Mouse (Mus musculus) liver, embryonic 14.5 days (tissue): Measurements from ENCODE around the gene Arhgap9. TPM values are rescaled to one million over a fixed set of nuclear protein-coding genes. Genes with fewer than 3 reads are reported as not detected.

Experiments used
- ATAC-seq: fragments of 200-750 bp; cut with Nextera tagmentation; 2 replicates; pipeline ENCODE4 v1.8.0; 2017; ENCODE audit warnings: moderate number of reproducible peaks, mild to moderate bottlenecking, moderate library complexity; ENCODE audit not compliant: insufficient read depth
- DNase-seq, 3 experiments: peaks; one replicate each; pipeline ENCODE4 v3.0.0-alpha.2; 2012 to 2013; ENCODE audit warnings: low read depth in 3 of 3, low spot score in 3 of 3
- H3K27ac ChIP-seq: fragments of 300-500 bp; sonication (generic); 2 replicates; pipeline ENCODE4 v1.5.1; 2014; ENCODE audit warnings: moderate library complexity, mild to moderate bottlenecking, control low read depth, inconsistent platforms
- H3K27me3 ChIP-seq: fragments of 300-500 bp; sonication (generic); 2 replicates; pipeline ENCODE4 v1.6.1; 2014; ENCODE audit warnings: mild to moderate bottlenecking, low read length, moderate library complexity; ENCODE audit not compliant: control insufficient read depth, insufficient read depth
- H3K36me3 ChIP-seq: fragments of 300-500 bp; sonication (generic); replicated peaks from 2 replicates; pipeline ENCODE4 v1.6.1; 2014; ENCODE audit warnings: low read depth; ENCODE audit not compliant: control insufficient read depth, insufficient read depth
- H3K4me1 ChIP-seq, 2 experiments: fragments of 200-500 bp in 1 of 2; fragments of 300-500 bp in 1 of 2; sonication (generic) in 1 of 2; replicated peaks; 2 replicates each; pipeline ENCODE4 v1.6.1; 2012 to 2014; ENCODE audit warnings: antibody characterized with exemption in 1 of 2, inconsistent platforms in 1 of 2, low read length in 1 of 2; ENCODE audit not compliant: control insufficient read depth in 2 of 2, insufficient read depth in 2 of 2
- H3K4me2 ChIP-seq: fragments of 300-500 bp; sonication (generic); 2 replicates; pipeline ENCODE4 v1.6.1; 2014; ENCODE audit warnings: low read depth, mild to moderate bottlenecking, control low read depth, moderate library complexity
- H3K4me3 ChIP-seq, 2 experiments: fragments of 200-500 bp in 1 of 2; fragments of 300-500 bp in 1 of 2; sonication (generic) in 1 of 2; 2 replicates each; pipeline ENCODE4 v1.5.1; 2012 to 2014; ENCODE audit warnings: low read depth in 2 of 2, low read length in 2 of 2, mild to moderate bottlenecking in 2 of 2, control low read depth in 1 of 2, inconsistent platforms in 1 of 2, moderate library complexity in 1 of 2; ENCODE audit not compliant: insufficient read depth in 1 of 2
- H3K9ac ChIP-seq: fragments of 300-500 bp; sonication (generic); replicated peaks from 2 replicates; pipeline ENCODE4 v1.6.1; 2014; ENCODE audit warnings: mild to moderate bottlenecking, control low read depth, moderate library complexity
- H3K9me3 ChIP-seq: fragments of 300-500 bp; sonication (generic); 2 replicates; pipeline ENCODE4 v1.6.1; 2016; ENCODE audit warnings: low read length, mixed read lengths; ENCODE audit not compliant: control insufficient read depth
- CTCF ChIP-seq: IDR thresholded peaks from 2 replicates; pipeline ENCODE4 v1.5.1; 2016; ENCODE audit warnings: antibody characterized with exemption, low read depth, control low read depth
- EP300 ChIP-seq: IDR thresholded peaks from 2 replicates; pipeline ENCODE4 v1.6.1; 2016; ENCODE audit warnings: antibody characterized with exemption, low read depth
- WGBS: fragments of 180-500 bp; shearing (Covaris S2); extraction: QIAGEN DNeasy Blood & Tissue Kit; methylation state at CpG from one replicate; pipeline ENCODE4 v1.1.7; 2014; ENCODE audit not compliant: insufficient replicate concordance; 5-methylcytosine and 5-hydroxymethylcytosine counted together
- polyA plus RNA-seq, 2 experiments: library from polyadenylated mRNA; depleted of rRNA in 1 of 2; stranded (reverse) in 1 of 2; unstranded in 1 of 2; fragments of >200 nt; fragmentation: Nextera tagmentation in 1 of 2; extraction: Ambion mirVana in 1 of 2; gene quantifications; 2 replicates each; pipeline versions ENCODE4 v1.2.1 to v1.2.3; 2012 to 2014

Gene Arhgap9
- polyA plus RNA-seq, 2 experiments, result 8.8 to 12.4 TPM

DNA sequence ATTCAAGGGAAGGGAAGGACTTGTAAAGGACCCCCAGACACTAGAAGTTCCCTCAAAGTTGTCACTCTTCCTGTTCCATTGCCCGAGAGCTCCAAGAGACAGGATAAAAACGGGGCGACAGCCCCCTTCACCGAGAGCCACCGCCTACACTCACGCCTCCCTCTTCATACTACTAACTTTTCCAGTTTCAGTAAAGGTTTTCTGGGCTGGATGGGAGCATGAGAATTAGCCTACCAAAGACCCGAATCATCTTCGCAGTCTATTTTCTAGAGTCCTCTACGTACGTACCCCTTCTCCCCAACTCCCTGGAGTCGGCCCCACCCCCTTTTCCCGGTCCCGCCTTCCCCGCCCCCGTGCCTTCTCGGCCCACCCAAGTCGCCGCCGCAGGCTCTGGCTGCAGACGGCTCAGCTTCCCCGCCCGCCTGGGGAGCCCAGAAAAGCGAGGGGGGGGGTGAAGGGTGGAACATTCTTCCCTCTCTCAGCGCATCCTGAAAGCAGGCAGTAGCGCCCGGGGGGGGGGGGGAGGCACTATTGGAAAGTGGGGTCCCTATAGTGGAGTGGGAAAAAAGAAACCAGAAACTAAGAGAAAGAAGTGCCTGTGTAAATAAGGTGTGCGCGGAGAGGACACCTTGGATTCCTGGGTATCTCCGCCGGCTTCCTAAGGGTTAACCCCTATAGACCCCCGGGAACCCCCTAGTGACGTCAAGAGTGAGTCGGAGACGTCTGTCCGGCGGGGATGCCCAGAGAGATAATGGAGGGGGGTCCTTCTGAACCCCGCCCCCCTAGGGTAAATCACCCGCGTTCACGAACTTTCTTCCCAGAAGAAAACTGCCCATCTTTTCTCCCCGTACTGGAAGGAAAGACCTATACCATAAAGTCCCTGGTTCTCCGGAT is 18.2 kb downstream of the Arhgap9 start:
- Histone ChIP-seq H3K36me3 (no peaks in the 10 kb centered on the region), H3K4me1 (peaks cover 0 to 2% of the 10 kb centered on the region in 2 experiments; a peak in 2 of 4 replicates), H3K4me3 (peak overlapping the region; percentile 46 to 49), H3K27ac (no peak overlapping the region), H3K9ac (no peak overlapping the region), H3K27me3 (peaks cover 33% of the 10 kb centered on the region), H3K4me2 (peak overlapping the region; percentile 66), H3K9me3 (no peaks in the 10 kb centered on the region)
- DNase-seq, result no peak
- 0 out of 2 replicates have a peak, but pooled peaks have one; percentile 24 for ATAC-seq
- WGBS, result under 1% methylated on average over 40 of the region's 42 CpGs
- TF ChIP-seq CTCF (no peak), EP300 (no peak)

DNA sequence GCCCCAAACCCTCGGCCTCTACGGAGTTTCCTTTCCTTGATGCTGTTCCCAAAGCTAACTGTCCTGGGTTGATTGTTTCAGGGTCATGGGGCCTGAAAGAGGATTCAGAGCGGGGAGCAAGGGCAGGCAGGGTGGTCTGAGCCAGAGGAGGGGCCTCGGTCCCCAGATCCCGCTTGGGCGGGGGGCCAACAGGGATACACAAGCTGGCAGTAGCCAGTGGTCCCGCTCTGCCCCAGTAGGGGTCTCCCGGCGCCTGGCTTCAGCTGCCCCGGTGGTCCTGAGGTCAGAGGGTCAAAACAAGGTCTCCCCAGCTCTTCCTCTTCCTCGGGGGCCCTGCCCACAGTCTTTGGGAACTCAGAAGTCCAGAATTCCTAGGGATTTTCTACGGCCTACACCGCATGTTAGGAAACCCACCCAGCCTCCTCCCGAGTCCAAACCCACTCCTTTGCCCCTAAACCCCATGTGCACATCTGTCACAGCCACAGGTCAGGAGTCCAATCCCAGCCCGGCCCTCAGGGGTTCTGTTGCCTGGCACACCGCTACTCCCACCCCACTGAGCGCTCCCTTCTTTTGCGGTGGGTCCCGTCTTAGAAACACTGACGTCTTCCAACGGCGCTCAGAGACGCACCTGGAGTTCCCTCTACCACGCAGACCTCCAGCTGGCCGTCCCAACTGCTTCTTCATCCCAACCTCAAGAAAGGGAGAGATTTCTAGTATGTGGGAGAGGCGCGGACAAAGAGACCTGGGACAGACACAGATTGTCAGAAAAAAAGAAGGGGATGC is 19.0 kb downstream of the Arhgap9 start:
- Histone ChIP-seq H3K4me1 (peaks cover 0 to 2% of the 10 kb centered on the region in 2 experiments; a peak in 2 of 4 replicates), H3K27ac (no peak overlapping the region), H3K4me3 (peak overlapping the region in 1 of 2 experiments; percentile 46; a peak in 2 of 4 replicates), H3K27me3 (peaks cover 33% of the 10 kb centered on the region), H3K9ac (no peak overlapping the region), H3K36me3 (no peaks in the 10 kb centered on the region), H3K9me3 (no peaks in the 10 kb centered on the region), H3K4me2 (peak overlapping the region; percentile 66)
- whole genome bisulfite sequencing, result 2% methylated on average over 27 of the region's 27 CpGs
- no peak for ATAC-seq
- TF ChIP-seq EP300, result no peak
- TF ChIP-seq CTCF, result no peak
- no peak for DNase-seq

- H3K4me3 ChIP-seq, result peak overlapping the region in 1 of 2 experiments; percentile 27; a peak in 2 of 4 replicates
- H3K4me1 ChIP-seq, result peaks cover 0 to 2% of the 10 kb centered on the region in 2 experiments; a peak in 2 of 4 replicates
- H3K9ac ChIP-seq, result no peak overlapping the region
- H3K4me2 ChIP-seq, result peak overlapping the region; percentile 52
- peaks cover 33% of the 10 kb centered on the region for H3K27me3 ChIP-seq
- ATAC-seq (no peak), DNase-seq (no peak)
- TF ChIP-seq CTCF (no peak), EP300 (no peak)
- no peaks in the 10 kb centered on the region for H3K36me3 ChIP-seq
- no peak overlapping the region for H3K27ac ChIP-seq
- 3% methylated on average over 10 of the region's 11 CpGs for WGBS
- no peaks in the 10 kb centered on the region for H3K9me3 ChIP-seq
Measured at GRCm38 (mm10) chr10:127341360-127341690, 19.6 kb downstream of the Arhgap9 start.

- peaks cover 0 to 2% of the 10 kb centered on the region in 2 experiments; a peak in 2 of 4 replicates for H3K4me1 ChIP-seq
- H3K4me3 ChIP-seq, result peak within 1 kb of the TSS; percentile 27 to 28; a peak in 3 of 4 replicates
- no peaks in the 10 kb centered on the region for H3K9me3 ChIP-seq
- under 1% methylated on average over 29 of the region's 29 CpGs for WGBS
- no peak within 1 kb of the TSS for H3K9ac ChIP-seq
- H3K27me3 ChIP-seq, result peaks cover 33% of the 10 kb centered on the region
- no peaks in the 10 kb centered on the region for H3K36me3 ChIP-seq
- peak; percentile 55 to 71 (median 67) for DNase-seq
- peak; percentile 32; the same call in 1 of the 2 replicates for ATAC-seq
- no peak within 1 kb of the TSS for H3K27ac ChIP-seq
- TF ChIP-seq CTCF (peak; percentile 94), EP300 (no peak)
- peak within 1 kb of the TSS; percentile 52 for H3K4me2 ChIP-seq
Measured at GRCm38 (mm10) chr10:127341891-127342639, 20.3 kb downstream of the Arhgap9 start, which contains the start of gene Gli1. Gene Gli1, minus strand, starts transcription at chr10:127341974.
